In genomic region chr17:28926866-28927635, GRCm38 (mm10) we compare ENCODE assay signal across 9 mouse cellular contexts. TPM values are rescaled to one million over a fixed set of nuclear protein-coding genes. Genes with fewer than 3 reads are reported as not detected.
DNase-seq lines count a peak whose midpoint lies in the region; ATAC-seq lines count a peak whose summit lies in the region.
"Had no signal": no experiment of that assay in that cellular context is flagged by ENCODE, and none has a peak within 500 bp of the region (broad histone marks: within the 10 kb centered on the region; RNA-seq: fewer than 3 reads in every experiment).

No protein-coding gene starts in this region.

- no peaks in the 10 kb centered on the region for H3K27me3 ChIP-seq in forebrain, embryonic 11.5 days (ENCODE audit: control insufficient read depth, insufficient read depth, low read length)
- H3K27me3 ChIP-seq in forebrain, embryonic 16.5 days (replicated peaks; ENCODE audit: control insufficient read depth, insufficient read depth, low read length): no peaks in the 10 kb centered on the region

- H3K9me3 ChIP-seq in forebrain, embryonic 11.5 days (ENCODE audit: control insufficient read depth, low read length): no peaks in the 10 kb centered on the region
- no peaks in the 10 kb centered on the region for H3K9me3 ChIP-seq in forebrain, embryonic 16.5 days (ENCODE audit: control insufficient read depth, low read length)

- no peak for ATAC-seq in forebrain, embryonic 11.5 days (replicated peaks; ENCODE audit: low FRiP score)
- ATAC-seq in forebrain, embryonic 16.5 days: no peak

- H3K4me2 ChIP-seq in forebrain, embryonic 11.5 days (ENCODE audit: low read depth, low read length, severe bottlenecking): no peak overlapping the region
- no peak overlapping the region for H3K4me2 ChIP-seq in forebrain, embryonic 16.5 days (ENCODE audit: low read length)

- no peak overlapping the region for H3K4me3 ChIP-seq in forebrain, embryonic 11.5 days (ENCODE audit: low read depth, low read length)
- H3K4me3 ChIP-seq in forebrain, embryonic 16.5 days (replicated peaks; ENCODE audit: low read length): no peak overlapping the region

- H3K9ac ChIP-seq in forebrain, embryonic 11.5 days (ENCODE audit: low read length): no peak overlapping the region
- H3K9ac ChIP-seq in forebrain, embryonic 16.5 days (replicated peaks; ENCODE audit: low read depth, low read length): no peak overlapping the region

- H3K27ac ChIP-seq in forebrain, embryonic 11.5 days (ENCODE audit: low read depth, low read length): no peak overlapping the region
- no peak overlapping the region for H3K27ac ChIP-seq in forebrain, embryonic 16.5 days (ENCODE audit: low read length)
- H3K27ac ChIP-seq: macrophage had no signal

- H3K4me1 ChIP-seq in forebrain, embryonic 11.5 days (replicated peaks; ENCODE audit: control insufficient read depth, insufficient read depth, low read length): 0 out of 2 replicates have a peak, but pooled peaks cover 5% of the 10 kb centered on the region
- H3K4me1 ChIP-seq in forebrain, embryonic 16.5 days (replicated peaks; ENCODE audit: control insufficient read depth, insufficient read depth, low read length): peaks cover 8% of the 10 kb centered on the region

- 49% methylated on average over 15 of the region's 15 CpGs for WGBS in forebrain, embryonic 11.5 days
- 51% methylated on average over 15 of the region's 15 CpGs for WGBS in forebrain, embryonic 16.5 days

- H3K36me3 ChIP-seq in forebrain, embryonic 11.5 days (ENCODE audit: control insufficient read depth, insufficient read depth, low read length): no peaks in the 10 kb centered on the region
- H3K36me3 ChIP-seq in forebrain, embryonic 16.5 days (ENCODE audit: control insufficient read depth, insufficient read depth): no peaks in the 10 kb centered on the region

- DNase-seq in forebrain, embryonic 11.5 days (ENCODE audit: low spot score): peak; percentile 74
- DNase-seq in right cerebral cortex, adult 18-20 months: peak; percentile 29
- DNase-seq in right cerebral cortex, postnatal 10 days (ENCODE audit: low spot score in 2 of 2): no peak
- peak; percentile 40 to 41 for DNase-seq in cerebellum, postnatal 36 days
- peak; percentile 81 for DNase-seq in induced T-regulatory cell, adult 2 months (ENCODE audit: low read depth)
- DNase-seq in lung, postnatal 36 days: peak; percentile 80
- DNase-seq in thymus, postnatal 10 days (ENCODE audit: low spot score in 2 of 2): peak; percentile 32 to 63

RNA-seq across cellular contexts. Expression of gene 4930539E08Rik, which starts 11.9 kb away (rescaled TPM):
- 0.16 and 0.19 TPM in 2 replicates for polyA plus RNA-seq in forebrain, embryonic 11.5 days (2014; fragmentation: Nextera tagmentation; extraction: Ambion mirVana)
- 0.53 and 1.8 TPM in 2 replicates for polyA plus RNA-seq in forebrain, embryonic 16.5 days (2015; fragmentation: Nextera tagmentation; extraction: Ambion mirVana)

RNA-seq across cellular contexts. Expression of gene Pxt1, which starts 16.6 kb away (rescaled TPM):
- polyA plus RNA-seq in forebrain, embryonic 11.5 days (2014; fragmentation: Nextera tagmentation; extraction: Ambion mirVana): 0.28 TPM in 1 of 2 replicates, not detected in the other
- not detected in 2 replicates for polyA plus RNA-seq in forebrain, embryonic 16.5 days (2015; fragmentation: Nextera tagmentation; extraction: Ambion mirVana)
- polyA plus RNA-seq: macrophage had no signal

RNA-seq across cellular contexts. Expression of gene Kctd20, which starts 24.7 kb away (rescaled TPM):
- polyA plus RNA-seq in forebrain, embryonic 11.5 days (2014; fragmentation: Nextera tagmentation; extraction: Ambion mirVana): 112 and 116 TPM in 2 replicates
- polyA plus RNA-seq in forebrain, embryonic 16.5 days (2015; fragmentation: Nextera tagmentation; extraction: Ambion mirVana): 123 and 135 TPM in 2 replicates

Comparison
In these comparisons a context has a peak if more than half of its experiments do, and no peak if none do; other contexts are left out.
1. DNase-seq: peak in forebrain, embryonic 11.5 days (single experiment), right cerebral cortex, adult 18-20 months (single experiment), cerebellum, postnatal 36 days (2 of 2), induced T-regulatory cell, adult 2 months (single experiment), lung, postnatal 36 days (single experiment) and thymus, postnatal 10 days (2 of 2); none in right cerebral cortex, postnatal 10 days (0 of 2).